Mouse (Mus musculus): ENCODE measurements at regions not wholly inside any gene's neighbourhood (a gene's known extent, or its start where the extent isn't known, plus 50 kb on each side); places are given as distances from the start of the nearest gene placed in this dataset.
"Not testable (repeated sequence)": the region's sequence is repeated elsewhere in the genome, so short reads cannot be mapped to it uniquely, and the experiment has no call there.

DNA sequence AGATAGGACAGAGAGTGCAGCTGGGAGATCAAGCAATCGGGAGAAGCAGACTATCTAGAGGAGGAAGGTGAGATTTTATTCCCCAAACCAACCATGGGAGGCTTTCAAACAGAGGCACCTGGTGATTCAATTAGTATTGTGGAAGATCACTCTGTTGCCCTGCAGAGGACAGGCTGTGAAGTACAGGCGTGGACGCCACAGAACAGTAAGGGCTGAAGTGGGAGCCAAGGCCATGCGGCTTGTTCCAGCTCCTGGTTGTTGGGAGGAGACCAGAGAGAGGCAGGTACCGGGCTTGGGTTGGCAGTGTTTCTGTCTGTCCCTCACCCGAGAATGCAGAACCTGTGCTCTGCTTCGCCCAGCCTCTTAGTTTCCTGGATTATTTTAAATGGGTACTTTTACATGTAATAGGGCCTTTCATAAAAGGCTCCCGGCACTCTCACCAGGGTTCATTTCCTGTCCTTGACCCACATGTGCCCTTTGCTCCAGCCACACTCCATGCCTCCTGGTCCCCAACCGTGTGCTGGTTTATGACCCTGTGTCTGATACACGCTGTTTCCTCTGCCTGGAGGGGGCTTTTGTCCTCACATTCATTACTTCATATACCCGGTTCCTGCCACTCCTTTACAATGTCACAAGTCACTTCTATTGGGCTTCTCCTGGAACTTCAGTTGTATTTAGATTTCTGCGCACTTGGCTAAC lies 58.3 kb downstream of the Vcpkmt start:
- no peak for DNase-seq (ENCODE audit: low spot score in 2 of 2)

DNA sequence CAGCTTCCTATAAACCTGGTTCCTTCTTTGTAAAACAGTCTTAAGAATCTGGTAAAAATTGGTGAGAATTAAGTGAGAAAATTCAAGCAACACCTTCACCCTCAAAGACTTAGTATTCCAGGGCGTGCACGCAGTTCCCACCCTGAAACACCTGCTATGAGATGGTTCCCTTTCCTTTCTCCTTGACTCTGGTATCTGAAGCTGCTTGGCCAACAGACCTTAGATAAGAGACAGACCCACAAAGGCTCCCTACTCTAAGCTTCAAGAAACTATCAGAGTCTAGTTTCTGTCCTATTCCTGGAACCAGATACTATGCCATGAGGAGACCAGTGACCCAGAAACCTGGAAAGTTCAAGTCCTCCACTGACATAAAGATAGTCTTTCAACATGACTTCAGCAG lies 63.0 kb downstream of the Vcpkmt start:
- no peak for DNase-seq (ENCODE audit: low spot score in 2 of 2)

DNA sequence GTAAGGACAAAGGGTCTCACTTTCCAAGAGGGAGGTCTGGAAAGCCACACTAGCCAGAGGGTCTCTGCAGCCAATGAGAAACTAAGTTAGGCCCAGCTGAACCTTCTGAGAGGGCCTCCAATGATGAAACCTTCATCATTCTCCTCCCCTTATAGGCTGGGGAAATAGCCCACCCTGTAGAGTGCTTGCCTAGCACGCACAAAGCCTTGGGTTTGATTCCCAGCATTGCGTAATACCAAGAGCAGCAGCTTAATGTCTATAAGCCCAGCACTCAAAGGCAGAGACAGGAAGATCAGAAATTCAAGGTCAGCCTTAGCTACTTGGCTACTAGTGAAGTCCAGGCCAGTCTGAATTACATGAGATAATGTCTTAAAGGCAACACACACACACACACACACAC lies 63.8 kb downstream of the Vcpkmt start:
- DNase-seq (ENCODE audit: low spot score in 2 of 2), result no peak

DNA sequence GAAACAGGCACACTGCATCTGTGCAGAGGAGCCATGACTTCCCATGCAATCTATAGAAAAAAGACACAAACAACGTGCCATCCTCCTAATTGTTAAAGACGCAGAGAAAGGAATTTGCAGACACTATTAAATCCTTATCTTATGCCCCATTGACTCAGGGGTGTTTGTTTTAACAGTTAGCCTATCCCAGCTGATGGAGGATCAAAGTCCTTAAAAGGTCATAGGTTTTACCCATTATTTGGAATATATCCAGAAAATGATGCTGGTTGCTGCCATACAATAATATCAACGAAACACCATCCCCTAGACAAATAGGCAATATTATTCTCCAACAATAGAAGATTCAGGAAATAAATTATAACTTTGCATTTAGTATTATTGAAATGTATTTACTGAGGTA lies 65.2 kb downstream of the Vcpkmt start:
- DNase-seq (ENCODE audit: low spot score in 2 of 2), result no peak

GRCm38 (mm10) chr12:69516314-69516916 lies 66.4 kb downstream of the Vcpkmt start:
- DNase-seq (ENCODE audit: low spot score in 2 of 2), result peak; percentile 56 to 58

DNA sequence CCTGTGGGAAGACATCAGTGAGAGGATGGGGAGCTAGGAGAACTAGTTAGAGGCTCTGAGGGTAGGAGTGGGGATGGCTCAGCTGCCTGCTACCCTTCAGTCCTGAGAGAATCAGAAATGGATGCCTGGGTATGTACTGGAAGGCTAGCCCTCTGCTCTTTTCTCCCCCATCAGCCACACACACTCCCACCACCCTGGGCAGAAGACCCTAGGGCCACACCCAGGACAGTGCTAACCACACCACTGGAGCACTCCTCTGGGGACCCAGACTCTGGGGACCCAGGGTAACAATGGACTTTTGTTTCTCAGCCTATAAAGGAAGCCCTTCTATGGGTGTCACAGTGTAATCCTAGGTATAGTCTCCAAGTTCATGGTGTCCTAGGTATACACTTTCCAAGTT lies 67.0 kb downstream of the Vcpkmt start:
- no peak for DNase-seq (ENCODE audit: low spot score in 2 of 2)

- no peak for DNase-seq (ENCODE audit: low spot score in 2 of 2)
These were observed 67.7 kb downstream of the Vcpkmt start for GRCm38 (mm10) chr12:69515117-69515516.

DNA sequence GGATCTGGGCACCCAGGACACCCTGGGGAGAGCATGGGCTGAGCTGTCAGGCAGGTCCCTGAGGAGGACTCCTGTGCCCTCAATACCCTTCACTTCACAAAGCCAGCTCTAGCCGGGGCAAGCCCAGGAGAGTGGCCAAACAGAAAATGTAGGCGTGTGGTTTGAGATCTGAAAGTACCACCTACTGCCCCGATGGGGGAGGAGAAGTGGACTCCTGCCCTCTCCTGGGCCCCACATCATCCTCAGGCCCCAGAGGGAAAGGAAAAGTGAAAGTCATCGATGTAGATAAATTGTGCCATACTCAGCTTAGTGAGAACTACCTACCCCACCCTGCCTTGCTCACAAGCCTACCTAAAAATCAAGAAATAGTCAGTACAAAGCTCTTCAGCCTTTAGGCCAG lies 69.7 kb downstream of the Vcpkmt start:
- DNase-seq (ENCODE audit: low spot score in 2 of 2), result no peak

GRCm38 (mm10) chr12:69510736-69511135 lies 72.1 kb downstream of the Vcpkmt start:
- DNase-seq (ENCODE audit: low spot score in 2 of 2), result no peak

DNA sequence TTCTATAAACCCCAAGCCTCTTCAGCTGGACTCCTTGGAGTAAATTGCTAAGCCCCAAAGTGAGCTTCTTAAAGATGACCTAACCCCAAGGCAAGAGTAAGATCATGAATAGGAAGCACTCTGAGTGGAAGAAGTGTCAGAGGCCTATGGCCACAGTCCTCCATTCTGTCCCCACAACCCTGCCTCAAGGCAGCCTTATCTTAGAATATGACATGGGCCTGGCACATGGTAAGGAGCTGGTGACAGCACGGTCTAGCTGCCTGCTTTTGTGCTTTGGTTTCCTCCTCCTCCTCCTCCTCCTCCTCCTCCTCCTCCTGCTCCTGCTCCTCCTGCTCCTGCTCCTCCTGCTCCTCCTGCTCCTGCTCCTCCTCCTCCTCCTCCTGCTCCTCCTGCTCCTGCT lies 73.6 kb downstream of the Vcpkmt start:
- not testable (repeated sequence) for DNase-seq (ENCODE audit: low spot score in 2 of 2)

DNA sequence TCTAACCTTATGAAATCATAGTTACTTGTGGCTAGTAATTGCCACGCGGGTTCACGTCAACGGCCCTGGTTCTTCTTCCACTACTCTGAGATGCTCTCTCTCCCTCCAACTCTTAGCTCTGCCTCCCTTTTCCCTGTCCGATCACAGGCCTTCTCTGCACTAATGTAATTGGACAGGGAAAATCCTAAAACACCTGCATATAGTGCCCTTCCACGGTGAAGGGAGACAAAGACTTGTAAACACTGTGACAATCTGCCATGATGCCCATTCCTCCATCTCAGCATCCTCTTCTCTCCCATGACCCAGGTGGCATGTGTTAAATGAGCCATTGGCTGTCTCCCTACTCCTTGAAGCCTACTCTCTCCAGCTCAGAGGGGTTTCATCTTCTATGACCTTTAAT lies 74.9 kb downstream of the Vcpkmt start:
- no peak for DNase-seq (ENCODE audit: low spot score in 2 of 2)

- no peak for DNase-seq (ENCODE audit: low spot score in 2 of 2)
These were observed 75.5 kb downstream of the Vcpkmt start for GRCm38 (mm10) chr12:69507333-69507732.

DNA sequence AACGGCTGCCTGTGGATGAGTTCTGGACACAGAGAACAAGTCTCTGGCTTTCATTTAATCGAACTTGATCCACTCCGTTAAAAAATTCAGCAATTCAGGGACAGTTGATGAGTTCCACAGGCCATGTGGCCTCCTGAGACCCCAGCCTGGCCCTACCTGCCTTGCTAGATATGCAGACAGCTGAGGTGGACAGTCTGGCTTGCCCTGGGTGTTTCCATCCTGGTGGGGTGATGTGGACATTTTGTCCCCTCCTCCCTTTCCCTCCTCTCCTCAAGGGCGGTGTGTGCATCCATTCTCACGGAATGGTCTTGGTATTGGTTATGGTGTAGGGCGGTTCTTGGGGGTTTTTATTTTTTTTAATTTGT lies 80.1 kb downstream of the Vcpkmt start:
- no peak for DNase-seq (ENCODE audit: low spot score in 2 of 2)

GRCm38 (mm10) chr12:69501783-69502705 lies 80.8 kb downstream of the Vcpkmt start:
- peak; percentile 67 to 77 for DNase-seq (ENCODE audit: low spot score in 2 of 2)

GRCm38 (mm10) chr12:69501346-69501730 lies 81.5 kb downstream of the Vcpkmt start:
- no peak for DNase-seq (ENCODE audit: low spot score in 2 of 2)

DNA sequence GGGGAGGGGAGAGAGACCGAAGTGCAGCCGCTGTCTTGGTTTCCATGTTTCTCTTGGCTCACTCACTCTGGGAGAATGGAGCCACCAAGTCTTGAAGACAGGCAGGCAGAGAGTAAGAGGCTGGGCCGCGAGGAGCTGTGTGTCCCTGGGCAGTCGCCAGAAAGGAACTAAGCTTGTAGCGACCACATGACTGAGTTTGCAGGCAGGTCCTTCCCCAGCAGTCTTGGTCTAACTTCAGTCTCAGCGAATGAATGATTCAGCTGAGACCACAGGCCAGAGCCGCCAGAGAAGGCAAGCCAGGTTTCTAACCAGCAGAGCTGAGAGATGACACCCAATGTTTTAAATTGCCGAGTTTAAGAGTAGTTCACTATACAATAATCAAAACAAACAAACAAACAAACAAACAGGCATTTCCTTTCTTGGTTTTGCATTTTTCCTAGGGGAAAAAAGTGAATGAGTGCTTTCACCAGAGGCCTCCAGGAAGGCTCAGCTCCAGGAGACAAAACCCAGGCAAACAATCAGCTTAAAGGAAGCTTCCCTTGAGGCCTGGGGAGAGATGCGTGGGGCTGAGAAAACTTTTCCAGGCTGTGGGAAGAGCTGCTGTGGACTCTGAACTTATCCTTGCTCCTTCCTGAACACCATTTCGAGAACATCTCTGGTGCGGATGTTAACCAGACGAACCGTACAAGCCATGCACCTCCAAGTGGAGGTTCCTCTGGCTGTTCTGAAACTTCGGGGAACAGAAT lies 82.1 kb downstream of the Vcpkmt start:
- no peak for DNase-seq (ENCODE audit: low spot score in 2 of 2)

GRCm38 (mm10) chr12:69497121-69497520 lies 85.7 kb downstream of the Vcpkmt start:
- DNase-seq (ENCODE audit: low spot score in 2 of 2), result no peak

DNA sequence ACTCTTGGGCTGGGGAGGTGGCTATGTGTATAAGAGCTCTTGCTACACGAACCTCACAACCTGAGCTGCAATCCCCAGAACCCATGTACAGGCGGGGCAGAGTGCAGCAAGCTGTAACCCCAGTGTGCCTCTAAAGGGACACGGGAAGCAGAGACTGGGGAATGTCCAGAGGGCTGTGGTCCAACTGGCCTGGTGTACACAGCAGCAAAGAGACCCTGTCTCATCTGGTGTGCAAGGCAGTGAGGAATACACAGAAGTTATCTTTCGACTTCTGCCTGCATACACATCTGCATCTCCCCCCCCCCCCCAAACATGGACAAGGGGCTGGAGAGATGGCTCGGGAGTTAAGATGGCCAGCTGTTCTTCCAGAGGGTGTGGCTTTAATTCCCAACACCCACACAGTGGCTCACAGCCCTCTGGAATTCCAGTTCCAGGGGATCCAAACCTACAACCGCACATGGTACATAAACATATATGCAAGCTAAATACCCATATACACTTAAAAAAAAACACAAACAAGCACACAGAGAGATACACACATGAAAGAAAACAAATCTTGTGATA lies 86.4 kb downstream of the Vcpkmt start:
- no peak for DNase-seq (ENCODE audit: low spot score in 2 of 2)

DNA sequence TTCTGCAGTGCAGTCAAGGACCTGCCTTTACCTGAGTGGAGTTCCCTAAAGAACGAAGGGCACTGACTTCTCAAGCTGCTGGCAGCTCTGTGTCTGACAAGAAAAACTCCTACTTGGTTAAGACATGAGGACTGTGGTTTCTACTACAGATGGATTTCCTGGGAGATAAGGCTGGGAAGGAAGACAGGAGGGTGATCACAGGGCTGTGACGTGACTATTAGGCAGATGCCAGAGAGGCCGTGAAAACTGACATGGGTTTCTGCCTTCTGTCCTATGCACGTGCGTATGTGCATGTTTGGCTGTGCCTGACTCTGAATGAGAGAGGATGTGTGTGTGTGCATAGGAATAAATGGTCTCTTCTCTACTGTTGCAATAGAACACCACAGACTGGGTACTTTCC lies 87.1 kb downstream of the Vcpkmt start:
- DNase-seq (ENCODE audit: low spot score in 2 of 2), result no peak

- no peak for DNase-seq (ENCODE audit: low spot score in 2 of 2)
These were observed 88.2 kb downstream of the Vcpkmt start for GRCm38 (mm10) chr12:69494648-69495047.

GRCm38 (mm10) chr12:69489686-69490085 lies 93.1 kb downstream of the Vcpkmt start:
- DNase-seq (ENCODE audit: low spot score in 2 of 2), result no peak

DNA sequence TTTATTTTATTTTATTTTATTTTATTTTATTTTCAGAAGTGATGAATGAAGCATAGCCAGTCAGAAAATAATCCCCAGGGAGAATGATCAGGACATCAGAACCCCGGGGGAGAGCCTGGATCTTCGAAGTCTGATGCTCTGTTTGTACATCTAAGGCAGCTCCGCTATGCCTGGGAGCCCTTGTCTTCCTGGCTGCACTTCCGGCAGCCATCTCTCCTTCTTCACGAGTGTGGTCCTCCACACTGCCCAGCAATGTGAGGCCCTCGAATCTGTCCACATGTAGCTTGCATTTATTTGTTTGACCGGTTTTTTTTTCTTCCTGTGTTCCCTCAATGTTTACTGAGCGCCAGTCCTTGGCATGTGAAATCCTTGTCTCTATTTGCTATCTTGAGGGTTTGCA lies 95.9 kb downstream of the Vcpkmt start:
- DNase-seq (ENCODE audit: low spot score in 2 of 2), result no peak

Measured in thymus, postnatal 10 days (tissue).